Mouse (Mus musculus) liver, embryonic 14.5 days (tissue): ENCODE data around the gene Olfr827. TPM values are rescaled to one million over a fixed set of nuclear protein-coding genes. Genes with fewer than 3 reads are reported as not detected.

ENCODE experiments used
- ATAC-seq: fragments of 200-750 bp; cut with Nextera tagmentation; 2 replicates; pipeline ENCODE4 v1.8.0; 2017; ENCODE audit warnings: moderate number of reproducible peaks, mild to moderate bottlenecking, moderate library complexity; ENCODE audit not compliant: insufficient read depth
- DNase-seq, 3 experiments: peaks; one replicate each; pipeline ENCODE4 v3.0.0-alpha.2; 2012 to 2013; ENCODE audit warnings: low read depth in 3 of 3, low spot score in 3 of 3
- H3K27ac ChIP-seq: fragments of 300-500 bp; sonication (generic); 2 replicates; pipeline ENCODE4 v1.5.1; 2014; ENCODE audit warnings: moderate library complexity, mild to moderate bottlenecking, control low read depth, inconsistent platforms
- H3K27me3 ChIP-seq: fragments of 300-500 bp; sonication (generic); 2 replicates; pipeline ENCODE4 v1.6.1; 2014; ENCODE audit warnings: mild to moderate bottlenecking, low read length, moderate library complexity; ENCODE audit not compliant: control insufficient read depth, insufficient read depth
- H3K36me3 ChIP-seq: fragments of 300-500 bp; sonication (generic); replicated peaks from 2 replicates; pipeline ENCODE4 v1.6.1; 2014; ENCODE audit warnings: low read depth; ENCODE audit not compliant: control insufficient read depth, insufficient read depth
- H3K4me1 ChIP-seq, 2 experiments: fragments of 200-500 bp in 1 of 2; fragments of 300-500 bp in 1 of 2; sonication (generic) in 1 of 2; replicated peaks; 2 replicates each; pipeline ENCODE4 v1.6.1; 2012 to 2014; ENCODE audit warnings: antibody characterized with exemption in 1 of 2, inconsistent platforms in 1 of 2, low read length in 1 of 2; ENCODE audit not compliant: control insufficient read depth in 2 of 2, insufficient read depth in 2 of 2
- H3K4me2 ChIP-seq: fragments of 300-500 bp; sonication (generic); 2 replicates; pipeline ENCODE4 v1.6.1; 2014; ENCODE audit warnings: low read depth, mild to moderate bottlenecking, control low read depth, moderate library complexity
- H3K4me3 ChIP-seq, 2 experiments: fragments of 200-500 bp in 1 of 2; fragments of 300-500 bp in 1 of 2; sonication (generic) in 1 of 2; 2 replicates each; pipeline ENCODE4 v1.5.1; 2012 to 2014; ENCODE audit warnings: low read depth in 2 of 2, low read length in 2 of 2, mild to moderate bottlenecking in 2 of 2, control low read depth in 1 of 2, inconsistent platforms in 1 of 2, moderate library complexity in 1 of 2; ENCODE audit not compliant: insufficient read depth in 1 of 2
- H3K9ac ChIP-seq: fragments of 300-500 bp; sonication (generic); replicated peaks from 2 replicates; pipeline ENCODE4 v1.6.1; 2014; ENCODE audit warnings: mild to moderate bottlenecking, control low read depth, moderate library complexity
- H3K9me3 ChIP-seq: fragments of 300-500 bp; sonication (generic); 2 replicates; pipeline ENCODE4 v1.6.1; 2016; ENCODE audit warnings: low read length, mixed read lengths; ENCODE audit not compliant: control insufficient read depth
- CTCF ChIP-seq: IDR thresholded peaks from 2 replicates; pipeline ENCODE4 v1.5.1; 2016; ENCODE audit warnings: antibody characterized with exemption, low read depth, control low read depth
- EP300 ChIP-seq: IDR thresholded peaks from 2 replicates; pipeline ENCODE4 v1.6.1; 2016; ENCODE audit warnings: antibody characterized with exemption, low read depth
- WGBS: fragments of 180-500 bp; shearing (Covaris S2); extraction: QIAGEN DNeasy Blood & Tissue Kit; methylation state at CpG from one replicate; pipeline ENCODE4 v1.1.7; 2014; ENCODE audit not compliant: insufficient replicate concordance; 5-methylcytosine and 5-hydroxymethylcytosine counted together
- polyA plus RNA-seq, 2 experiments: library from polyadenylated mRNA; depleted of rRNA in 1 of 2; stranded (reverse) in 1 of 2; unstranded in 1 of 2; fragments of >200 nt; fragmentation: Nextera tagmentation in 1 of 2; extraction: Ambion mirVana in 1 of 2; gene quantifications; 2 replicates each; pipeline versions ENCODE4 v1.2.1 to v1.2.3; 2012 to 2014

The Olfr827 gene
- polyA plus RNA-seq, 2 experiments: not detected

GRCm38 (mm10) chr10:130234576-130234975, 20.4 kb upstream of the Olfr827 start:
- no peaks in the 10 kb centered on the region for H3K36me3 ChIP-seq
- no peak overlapping the region for H3K9ac ChIP-seq
- TF ChIP-seq EP300 (no peak), CTCF (no peak)
- no peaks in the 10 kb centered on the region for H3K4me1 ChIP-seq
- ATAC-seq (no peak), DNase-seq (no peak)
- no peaks in the 10 kb centered on the region for H3K9me3 ChIP-seq
- H3K27me3 ChIP-seq: no peaks in the 10 kb centered on the region
- no peak overlapping the region for H3K4me2 ChIP-seq
- 23% methylated on average over 1 of the region's 1 CpGs for WGBS
- no peak overlapping the region for H3K27ac ChIP-seq
- no peak overlapping the region for H3K4me3 ChIP-seq

GRCm38 (mm10) chr10:130232117-130232516, 17.9 kb upstream of the Olfr827 start:
- Histone ChIP-seq H3K4me2 (no peak overlapping the region), H3K4me3 (no peak overlapping the region), H3K27ac (no peak overlapping the region), H3K27me3 (no peaks in the 10 kb centered on the region), H3K36me3 (no peaks in the 10 kb centered on the region), H3K4me1 (no peaks in the 10 kb centered on the region), H3K9me3 (no peaks in the 10 kb centered on the region), H3K9ac (no peak overlapping the region)
- DNase-seq (no peak), ATAC-seq (no peak)
- 83% methylated on average over 1 of the region's 1 CpGs for WGBS
- TF ChIP-seq EP300 (no peak), CTCF (no peak)

GRCm38 (mm10) chr10:130229584-130229983, 15.4 kb upstream of the Olfr827 start:
- no peaks in the 10 kb centered on the region for H3K27me3 ChIP-seq
- H3K9ac ChIP-seq: no peak overlapping the region
- no peak overlapping the region for H3K4me2 ChIP-seq
- H3K4me1 ChIP-seq: no peaks in the 10 kb centered on the region
- ATAC-seq: no peak
- TF ChIP-seq CTCF (0 out of 2 replicates have a peak, but pooled peaks have one; percentile 12), EP300 (no peak)
- H3K9me3 ChIP-seq: no peaks in the 10 kb centered on the region
- 66% methylated on average over 5 of the region's 5 CpGs for WGBS
- no peaks in the 10 kb centered on the region for H3K36me3 ChIP-seq
- no peak overlapping the region for H3K27ac ChIP-seq
- no peak for DNase-seq
- no peak overlapping the region for H3K4me3 ChIP-seq

- no peak overlapping the region for H3K4me3 ChIP-seq
- TF ChIP-seq EP300: no peak
- TF ChIP-seq CTCF: peak; percentile 70
- no peaks in the 10 kb centered on the region for H3K4me1 ChIP-seq
- H3K27me3 ChIP-seq: no peaks in the 10 kb centered on the region
- WGBS: 0% methylated on average over 1 of the region's 1 CpGs
- H3K27ac ChIP-seq: no peak overlapping the region
- ATAC-seq (no peak), DNase-seq (peak; percentile 3 to 6 (median 3))
- H3K36me3 ChIP-seq: no peaks in the 10 kb centered on the region
- no peak overlapping the region for H3K9ac ChIP-seq
- no peaks in the 10 kb centered on the region for H3K9me3 ChIP-seq
- no peak overlapping the region for H3K4me2 ChIP-seq
These were observed 14.0 kb upstream of the Olfr827 start for GRCm38 (mm10) chr10:130228246-130228645.

DNA sequence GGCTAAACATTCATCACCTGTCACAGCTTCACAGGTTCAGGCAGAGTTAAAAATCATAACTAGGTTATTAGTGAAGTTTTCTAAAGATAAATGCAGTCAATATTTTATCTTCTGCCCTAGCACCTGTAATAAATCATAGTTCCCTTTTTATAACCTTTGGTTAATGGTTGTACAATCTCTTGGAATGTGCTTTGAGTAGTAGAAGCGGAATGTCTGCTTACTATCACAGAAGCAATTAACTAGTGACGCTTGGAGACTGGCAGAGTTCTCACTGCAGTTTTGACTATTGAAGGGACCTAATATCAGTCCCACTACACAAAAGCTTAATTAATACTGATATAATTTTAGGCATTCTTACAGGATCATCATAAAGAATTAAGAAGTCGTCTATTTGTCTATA, 10.8 kb upstream of the Olfr827 start:
- Histone ChIP-seq H3K9ac (no peak overlapping the region), H3K9me3 (no peaks in the 10 kb centered on the region), H3K4me1 (no peaks in the 10 kb centered on the region), H3K4me3 (no peak overlapping the region), H3K27me3 (no peaks in the 10 kb centered on the region), H3K27ac (no peak overlapping the region), H3K36me3 (no peaks in the 10 kb centered on the region), H3K4me2 (no peak overlapping the region)
- ATAC-seq (no peak), DNase-seq (no peak)
- 50% methylated on average over 3 of the region's 3 CpGs for WGBS
- no peak for TF ChIP-seq EP300
- no peak for TF ChIP-seq CTCF

- WGBS: 37% methylated on average over 1 of the region's 1 CpGs
- no peak for TF ChIP-seq EP300
- TF ChIP-seq CTCF: no peak
- Histone ChIP-seq H3K27ac (no peak within 1 kb of the TSS), H3K4me3 (no peak within 1 kb of the TSS), H3K4me1 (no peaks in the 10 kb centered on the region), H3K27me3 (no peaks in the 10 kb centered on the region), H3K9me3 (no peaks in the 10 kb centered on the region), H3K36me3 (no peaks in the 10 kb centered on the region), H3K4me2 (no peak within 1 kb of the TSS), H3K9ac (no peak within 1 kb of the TSS)
- ATAC-seq: no peak
- no peak for DNase-seq
These were observed 30.1 kb downstream of the Olfr827 start, which contains the start of gene Olfr826 for GRCm38 (mm10) chr10:130184086-130184485. Gene Olfr826, minus strand, starts transcription at chr10:130184186.
